Mouse (Mus musculus) cerebellum, adult 2 months (tissue): ENCODE measurements around the gene Tdrd7. TPM values are rescaled to one million over a fixed set of nuclear protein-coding genes. Genes with fewer than 3 reads are reported as not detected.

ENCODE experiments used
- DNase-seq, 2 experiments: peaks; one replicate each; pipeline ENCODE4 v3.0.0; 2021
- H3K27ac ChIP-seq: fragments of 200-500 bp; 2 replicates; pipeline ENCODE4 v1.5.1; 2012; ENCODE audit warnings: low read length, control low read depth, inconsistent platforms; ENCODE audit not compliant: insufficient read depth
- H3K27me3 ChIP-seq: fragments of 200-500 bp; 2 replicates; pipeline ENCODE4 v1.6.1; 2012; ENCODE audit warnings: inconsistent platforms, mild to moderate bottlenecking, low read length, moderate library complexity; ENCODE audit not compliant: control insufficient read depth, insufficient read depth
- H3K4me1 ChIP-seq: fragments of 200-500 bp; 2 replicates; pipeline ENCODE4 v1.6.1; 2011; ENCODE audit warnings: low read length; ENCODE audit not compliant: control insufficient read depth, insufficient read depth
- H3K4me3 ChIP-seq: fragments of 200-500 bp; replicated peaks from 2 replicates; pipeline ENCODE3; 2011; ENCODE audit warnings: mild to moderate bottlenecking, low read depth, low read length, control low read depth; ENCODE audit not compliant: insufficient read depth
- CTCF ChIP-seq: fragments of 200-500 bp; IDR thresholded peaks from 2 replicates; pipeline ENCODE4 v1.5.1; 2011; ENCODE audit warnings: low read depth, mild to moderate bottlenecking, control low read depth, low read length, moderate library complexity, borderline replicate concordance; ENCODE audit not compliant: insufficient read depth
- POLR2A ChIP-seq: fragments of 200-500 bp; IDR thresholded peaks from 2 replicates; pipeline ENCODE4 v1.6.1; 2011; ENCODE audit warnings: low read length, control low read depth, borderline replicate concordance; ENCODE audit not compliant: insufficient read depth
- WGBS: fragments of 180-500 bp; shearing (Covaris S2); methylation state at CpG from one replicate; pipeline ENCODE4 v1.1.7; 2018; 5-methylcytosine and 5-hydroxymethylcytosine counted together
- polyA plus RNA-seq: library from polyadenylated mRNA; depleted of rRNA; stranded (reverse); fragments of >200 nt; gene quantifications from 2 replicates; pipeline ENCODE4 v1.2.3, GENCODE M21; 2012

The Tdrd7 gene
- polyA plus RNA-seq, 1 experiment, result 29.6 TPM

- no peak for TF ChIP-seq CTCF
- TF ChIP-seq POLR2A, result no peak
- WGBS, result 89% methylated on average over 18 of the region's 18 CpGs
These were observed 13.3 kb upstream of the Tdrd7 start for GRCm38 (mm10) chr4:45951830-45952229.

GRCm38 (mm10) chr4:45953025-45953919 lies 11.9 kb upstream of the Tdrd7 start:
- TF ChIP-seq POLR2A (no peak), CTCF (no peak)
- Histone ChIP-seq H3K4me3 (no peak overlapping the region), H3K27me3 (no peaks in the 10 kb centered on the region), H3K27ac (no peak overlapping the region), H3K4me1 (no peaks in the 10 kb centered on the region)
- 85% methylated on average over 23 of the region's 23 CpGs for WGBS
- no peak for DNase-seq

More at GRCm38 (mm10) chr4:45951830-45952229, 13.3 kb upstream of the Tdrd7 start:
- Histone ChIP-seq H3K27ac (no peak overlapping the region), H3K27me3 (no peaks in the 10 kb centered on the region), H3K4me3 (no peak overlapping the region), H3K4me1 (no peaks in the 10 kb centered on the region)
- DNase-seq, result no peak

- Histone ChIP-seq H3K27ac (no peak overlapping the region), H3K27me3 (no peaks in the 10 kb centered on the region), H3K4me1 (no peaks in the 10 kb centered on the region), H3K4me3 (no peak overlapping the region)
- TF ChIP-seq POLR2A, result no peak
- no peak for TF ChIP-seq CTCF
- WGBS, result 68% methylated on average over 4 of the region's 4 CpGs
- DNase-seq, result no peak
These were observed 9.9 kb upstream of the Tdrd7 start for GRCm38 (mm10) chr4:45955235-45955634.

GRCm38 (mm10) chr4:45956131-45956530 lies 9.0 kb upstream of the Tdrd7 start:
- H3K27me3 ChIP-seq, result no peaks in the 10 kb centered on the region
- H3K27ac ChIP-seq, result no peak overlapping the region
- WGBS, result 68% methylated on average over 8 of the region's 8 CpGs
- no peak overlapping the region for H3K4me3 ChIP-seq
- H3K4me1 ChIP-seq, result no peaks in the 10 kb centered on the region
- no peak for DNase-seq
- no peak for TF ChIP-seq CTCF
- no peak for TF ChIP-seq POLR2A

- DNase-seq, result no peak
- TF ChIP-seq CTCF, result no peak
- TF ChIP-seq POLR2A, result no peak
- no peak overlapping the region for H3K27ac ChIP-seq
- H3K27me3 ChIP-seq, result no peaks in the 10 kb centered on the region
- H3K4me1 ChIP-seq, result no peaks in the 10 kb centered on the region
- WGBS, result 97% methylated on average over 4 of the region's 4 CpGs
- no peak overlapping the region for H3K4me3 ChIP-seq
These were observed 8.4 kb upstream of the Tdrd7 start for GRCm38 (mm10) chr4:45956706-45957105.

GRCm38 (mm10) chr4:45965737-45966447 lies 758 bp downstream of the Tdrd7 start:
- TF ChIP-seq POLR2A (no peak), CTCF (no peak)
- no peak overlapping the region for H3K27ac ChIP-seq
- no peak overlapping the region for H3K4me3 ChIP-seq
- 61% methylated on average over 13 of the region's 13 CpGs for WGBS
- no peak for DNase-seq
- no peaks in the 10 kb centered on the region for H3K4me1 ChIP-seq
- no peaks in the 10 kb centered on the region for H3K27me3 ChIP-seq

- H3K4me1 ChIP-seq, result no peaks in the 10 kb centered on the region
- no peak for DNase-seq
- no peaks in the 10 kb centered on the region for H3K27me3 ChIP-seq
- H3K4me3 ChIP-seq, result no peak overlapping the region
- TF ChIP-seq POLR2A (no peak), CTCF (no peak)
- H3K27ac ChIP-seq, result no peak overlapping the region
- 23% methylated on average over 6 of the region's 6 CpGs for WGBS
These were observed 1.6 kb downstream of the Tdrd7 start for GRCm38 (mm10) chr4:45966716-45967115.
